Mouse (Mus musculus) spleen, postnatal 10 days (tissue): ENCODE measurements around the gene Krtap27-1.

Experiments used
- DNase-seq, 2 experiments: peaks; one replicate each; pipeline ENCODE4 v3.0.0; 2021 to 2022; ENCODE audit warnings: low spot score in 2 of 2

The Krtap27-1 gene

DNA sequence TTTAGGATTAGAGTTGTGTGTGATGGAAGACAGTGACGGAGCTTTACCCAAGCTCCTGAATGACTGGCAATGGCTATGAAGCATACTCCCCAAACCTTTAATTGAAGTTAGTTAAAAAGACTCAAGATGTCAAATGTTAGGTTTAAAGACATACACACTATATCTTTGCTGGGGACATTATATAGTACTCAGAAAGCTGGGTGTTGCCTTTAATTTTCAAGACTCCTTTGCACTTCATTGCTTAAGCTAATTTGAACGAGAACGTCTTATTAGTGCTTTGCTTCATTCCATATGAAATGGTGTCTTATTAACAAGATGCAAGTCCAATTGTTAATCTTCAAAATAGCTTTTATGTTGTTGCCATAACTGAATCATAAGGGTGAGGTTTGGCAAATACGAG lies at the start of gene Krtap27-1:
Gene Krtap27-1 (minus strand): TSS at position 101 of the 400 bp plus-strand sequence.
- DNase-seq = no peak

DNA sequence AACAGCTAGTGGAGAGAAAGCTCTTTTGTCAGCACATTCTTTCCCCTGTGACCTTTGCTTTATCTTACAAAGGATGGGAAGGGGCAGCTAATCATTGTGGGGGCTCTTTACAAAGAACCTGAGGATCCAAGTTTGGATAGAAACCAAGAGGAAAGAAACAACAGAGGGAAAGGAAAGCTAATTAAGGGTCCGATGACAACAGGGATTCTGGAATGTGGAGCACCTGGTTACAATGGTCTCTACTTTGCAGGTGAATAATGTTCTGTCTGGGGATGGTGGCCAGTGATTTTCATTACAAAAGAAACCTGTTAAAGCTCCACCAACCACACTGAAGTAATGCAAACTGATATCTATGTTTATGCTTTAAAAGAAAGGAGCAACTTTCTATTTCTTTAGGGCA lies 48.6 kb upstream of the Krtap27-1 start:
- DNase-seq = no peak

GRCm38 (mm10) chr16:88716549-88716948 lies 45.1 kb upstream of the Krtap27-1 start:
- no peak for DNase-seq

GRCm38 (mm10) chr16:88711245-88711644 lies 39.8 kb upstream of the Krtap27-1 start:
- no peak for DNase-seq

- no peak for DNase-seq
These were observed 39.3 kb upstream of the Krtap27-1 start for GRCm38 (mm10) chr16:88710757-88711156.

GRCm38 (mm10) chr16:88707496-88708012 lies 36.1 kb upstream of the Krtap27-1 start, which contains the start of gene 2310061N02Rik:
TSS of gene 2310061N02Rik (minus strand) at chr16:88707962.
- DNase-seq = no peak

DNA sequence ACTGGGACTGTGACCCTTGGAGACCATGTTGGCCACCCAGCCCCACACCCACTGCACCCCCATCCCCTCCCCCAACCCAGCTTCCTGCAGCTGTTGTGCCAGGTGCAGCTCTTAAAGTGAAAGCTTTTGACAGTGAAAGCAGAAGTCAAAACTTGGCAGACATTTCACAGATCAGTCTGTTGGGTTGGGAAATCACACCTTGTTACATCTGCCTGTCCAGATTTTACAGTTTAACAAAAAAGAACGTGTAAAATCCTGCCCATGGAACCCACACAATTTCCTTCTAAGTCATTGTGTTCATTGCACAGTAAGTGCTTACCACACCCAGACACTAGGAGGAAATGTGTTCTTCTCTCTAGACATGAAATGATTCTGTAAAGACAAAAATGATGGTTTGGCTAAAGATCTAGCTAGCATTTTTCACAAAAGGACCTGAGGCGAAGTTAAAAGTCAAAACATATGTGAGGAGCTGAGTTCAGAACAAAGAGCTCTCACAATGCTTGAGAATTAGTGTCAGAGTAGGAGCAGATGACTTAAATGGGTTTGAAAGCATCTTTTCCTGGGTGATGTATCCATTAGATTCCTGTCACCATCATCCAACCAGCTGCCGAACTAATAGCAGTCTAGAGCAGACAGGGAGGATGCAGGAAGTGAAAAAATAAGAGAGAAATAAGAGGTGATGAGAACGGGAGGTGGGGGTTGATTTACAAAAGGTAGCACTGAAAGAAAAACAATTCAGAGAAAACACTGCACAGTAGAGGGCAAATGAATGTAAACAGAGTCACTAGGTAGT lies 29.8 kb upstream of the Krtap27-1 start:
- peak; percentile 8 to 71 for DNase-seq

DNA sequence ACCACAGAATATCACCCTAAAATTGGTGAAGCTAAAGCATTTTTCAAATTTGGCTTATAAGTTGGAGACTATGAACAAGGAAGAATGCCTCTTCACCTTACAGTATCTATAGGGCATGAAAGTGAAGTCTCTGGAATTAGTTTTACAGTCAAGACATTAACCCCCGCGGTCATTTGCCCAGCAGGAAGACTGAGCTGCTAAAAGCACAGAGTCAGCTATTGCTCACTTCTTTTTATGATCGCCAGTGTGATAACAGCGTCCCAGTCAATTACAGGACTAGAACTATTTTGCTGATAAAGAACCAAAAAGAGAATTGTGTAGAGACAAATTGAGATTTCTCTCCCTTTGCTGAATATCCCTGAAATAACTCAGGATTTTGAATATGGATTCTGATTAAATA lies 24.8 kb upstream of the Krtap27-1 start:
- DNase-seq = no peak

GRCm38 (mm10) chr16:88681282-88681681 lies 9.8 kb upstream of the Krtap27-1 start:
- no peak for DNase-seq

GRCm38 (mm10) chr16:88679099-88679498 lies 7.6 kb upstream of the Krtap27-1 start:
- no peak for DNase-seq

DNA sequence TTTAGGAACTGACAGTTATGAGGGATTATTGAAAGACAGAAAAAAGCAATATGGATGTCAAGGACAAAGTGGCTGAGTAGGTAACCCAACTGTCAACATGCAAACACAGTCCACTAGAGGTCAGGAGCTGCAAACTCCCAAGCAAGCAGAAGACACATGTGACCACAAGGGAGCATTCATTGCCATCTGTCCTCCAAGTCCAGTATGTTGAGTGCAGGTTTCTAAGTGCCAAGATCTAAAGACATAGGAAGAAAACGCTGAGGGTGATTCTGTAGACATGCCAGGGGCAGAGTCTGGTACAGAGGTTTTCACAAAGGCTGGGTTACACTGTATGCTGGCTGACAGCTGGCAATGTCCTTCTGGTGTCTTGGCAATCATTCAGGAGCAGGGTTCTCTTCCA lies 14.0 kb downstream of the Krtap27-1 start:
- no peak for DNase-seq

DNA sequence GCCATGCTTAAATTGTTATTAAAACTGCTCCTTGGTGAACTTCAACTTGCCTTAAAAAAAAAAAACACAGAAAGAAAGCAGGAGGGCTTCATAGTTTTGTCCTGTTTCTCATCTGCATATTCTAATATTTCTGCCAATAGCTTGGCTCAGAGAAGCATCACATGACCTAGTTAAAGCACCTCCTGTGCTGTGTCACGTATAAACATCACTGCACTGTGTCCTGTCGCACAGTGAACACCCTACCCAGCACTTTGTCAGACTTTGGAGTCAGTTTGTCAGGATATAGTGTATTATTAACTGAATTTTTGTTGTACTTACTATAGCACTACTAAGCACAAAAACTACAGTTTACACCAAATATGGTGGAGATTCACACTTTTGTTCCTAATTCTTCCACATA lies 19.5 kb downstream of the Krtap27-1 start:
- DNase-seq = no peak

DNA sequence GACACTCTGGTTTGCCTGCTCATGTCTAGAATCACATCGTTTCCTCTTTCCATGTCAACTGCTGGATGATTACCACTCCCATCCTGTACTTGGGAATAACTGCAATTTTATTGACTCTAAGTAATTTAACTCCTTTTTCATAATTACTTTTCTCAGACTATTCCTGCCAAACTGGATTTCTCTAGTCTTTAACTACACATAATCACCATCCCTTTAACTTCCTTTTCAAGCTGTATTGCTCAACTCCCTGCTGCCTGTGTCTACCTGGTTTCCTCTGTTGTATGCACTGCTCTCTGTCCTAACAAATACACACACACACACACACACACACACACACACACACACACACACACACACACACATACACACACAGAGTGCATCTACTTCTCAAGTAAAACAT lies 20.4 kb downstream of the Krtap27-1 start:
- DNase-seq = no peak

- no peak for DNase-seq
These were observed 24.1 kb downstream of the Krtap27-1 start, which contains the start of gene Krtap26-1 for GRCm38 (mm10) chr16:88647358-88647846. TSS of gene Krtap26-1 (minus strand) at chr16:88647796.

DNA sequence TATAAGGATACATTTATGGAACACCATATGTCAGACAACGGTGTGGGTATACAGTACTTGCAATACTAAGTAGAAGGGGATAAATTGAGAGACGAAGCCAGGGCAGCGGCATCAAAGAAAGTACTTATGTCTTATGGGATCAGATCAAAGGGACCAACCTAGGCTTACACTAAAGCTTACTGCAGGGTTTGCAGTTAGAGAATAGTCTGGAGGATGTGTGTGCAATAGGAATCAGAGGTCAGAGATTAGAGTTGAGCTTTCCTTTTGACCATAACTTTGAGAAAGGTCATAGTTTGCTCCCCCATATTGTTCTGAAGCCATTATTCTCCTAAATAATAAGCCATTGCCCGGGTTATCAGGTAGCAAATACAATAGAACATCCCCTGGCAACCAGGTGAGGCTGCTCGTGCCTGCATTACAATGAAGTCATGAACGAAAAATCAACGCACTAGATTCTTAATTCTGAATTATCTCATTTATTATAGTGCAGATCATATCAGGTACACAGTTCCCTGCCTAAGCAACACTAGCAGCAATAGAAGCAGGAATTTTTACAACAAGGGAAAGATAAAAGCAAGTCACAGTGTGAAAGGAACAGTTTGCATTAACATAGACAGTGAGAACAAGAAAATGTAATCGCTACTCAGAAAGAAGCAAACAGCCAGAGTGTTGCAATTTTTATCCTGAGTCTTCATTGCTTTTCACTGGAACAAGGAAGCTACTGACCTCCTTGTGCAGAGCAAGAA lies 24.9 kb downstream of the Krtap27-1 start:
- DNase-seq = no peak

GRCm38 (mm10) chr16:88640053-88640452 lies 31.4 kb downstream of the Krtap27-1 start:
- no peak for DNase-seq

DNA sequence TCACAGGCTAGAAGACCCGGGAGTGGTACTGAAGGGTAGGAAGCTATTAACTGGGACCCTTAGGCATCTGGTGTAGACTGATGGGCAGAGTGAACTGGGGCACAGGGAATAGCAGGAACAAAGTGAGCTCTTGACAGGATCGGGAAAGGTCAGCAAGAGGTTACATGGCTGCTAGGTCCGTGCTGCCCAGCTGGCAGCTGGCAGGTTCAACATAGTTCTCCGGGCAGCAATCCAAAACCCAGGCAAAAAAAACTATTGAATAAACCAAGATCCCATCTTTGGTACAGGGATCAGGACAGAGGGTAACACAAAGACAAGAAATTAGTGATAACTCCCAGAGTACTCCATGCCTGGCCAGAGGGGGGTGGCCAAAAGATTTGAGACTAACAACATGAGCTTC lies 36.3 kb downstream of the Krtap27-1 start:
- DNase-seq = no peak

GRCm38 (mm10) chr16:88631474-88631873 lies 40.0 kb downstream of the Krtap27-1 start:
- no peak for DNase-seq

GRCm38 (mm10) chr16:88627566-88627965 lies 43.9 kb downstream of the Krtap27-1 start, which contains the start of gene 2310079G19Rik:
TSS of gene 2310079G19Rik (minus strand) at chr16:88627666.
- no peak for DNase-seq
